Mouse (Mus musculus) monocyte, adult 5-6 weeks (primary cell): ENCODE measurements around the gene Cux2. TPM values are rescaled to one million over a fixed set of nuclear protein-coding genes. Genes with fewer than 3 reads are reported as not detected.
A peak's percentile ranks its signal among the peaks of the same experiment; 100 is the strongest.

Experiments used
- ATAC-seq: fragments of 153-309, 156-312 bp; replicated peaks from 2 replicates; pipeline ENCODE4 v1.8.0; 2017; ENCODE audit warnings: mild to moderate bottlenecking; ENCODE audit not compliant: low TSS enrichment, insufficient number of reproducible peaks, severe bottlenecking, poor library complexity, low FRiP score
- total RNA-seq: library from RNA; stranded (forward); fragments of 200-1000, 200-491, 200-594 nt; gene quantifications from 3 replicates; pipeline ENCODE4 v1.2.3, GENCODE M21; 2017

Cux2 gene
- not detected in 3 replicates for total RNA-seq

DNA sequence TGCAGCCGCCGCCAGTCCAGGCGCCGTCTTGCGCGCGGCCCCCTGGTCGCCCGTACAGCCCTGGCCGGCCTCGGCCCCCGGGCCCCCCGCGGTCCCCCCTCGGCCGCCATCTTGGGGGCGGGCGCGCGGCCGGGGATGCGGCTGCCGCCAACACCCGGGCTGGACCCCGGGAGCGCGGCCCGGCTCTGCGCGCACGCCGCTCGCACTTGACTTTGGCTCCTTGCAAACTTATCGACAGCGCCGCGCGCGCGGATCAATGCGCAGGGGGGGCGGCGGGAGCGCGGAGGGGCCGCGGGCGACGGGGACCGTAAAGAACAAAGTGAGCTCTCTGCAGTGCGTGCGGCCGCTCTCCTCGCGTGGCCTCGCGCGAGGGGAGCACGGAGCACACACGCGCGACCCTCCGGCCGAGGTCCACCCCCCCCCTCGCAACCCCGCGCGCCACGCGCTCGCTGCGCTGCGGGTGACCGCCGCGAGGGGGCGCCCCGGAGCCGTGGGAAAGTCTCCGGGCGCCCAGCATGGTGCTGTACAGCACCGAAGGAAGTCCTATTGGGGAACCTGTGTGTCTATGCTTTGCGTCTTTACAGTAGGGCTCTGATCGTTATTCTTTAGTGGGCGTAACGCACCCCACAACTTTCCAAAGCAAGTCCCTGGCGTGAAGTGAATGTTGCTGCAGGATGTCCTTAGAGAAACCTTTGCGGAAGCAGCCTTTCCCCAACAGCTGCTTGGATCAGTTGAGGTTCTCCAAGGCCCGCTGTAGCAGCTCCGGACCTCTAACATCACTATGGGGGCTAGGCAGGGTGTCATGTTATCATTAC, at the start of gene Cux2:
TSS of gene Cux2 (minus strand) at position 86 of the 815 bp plus-strand sequence.
- 0 out of 2 replicates have a peak, but pooled peaks have one; percentile 20 for ATAC-seq

DNA sequence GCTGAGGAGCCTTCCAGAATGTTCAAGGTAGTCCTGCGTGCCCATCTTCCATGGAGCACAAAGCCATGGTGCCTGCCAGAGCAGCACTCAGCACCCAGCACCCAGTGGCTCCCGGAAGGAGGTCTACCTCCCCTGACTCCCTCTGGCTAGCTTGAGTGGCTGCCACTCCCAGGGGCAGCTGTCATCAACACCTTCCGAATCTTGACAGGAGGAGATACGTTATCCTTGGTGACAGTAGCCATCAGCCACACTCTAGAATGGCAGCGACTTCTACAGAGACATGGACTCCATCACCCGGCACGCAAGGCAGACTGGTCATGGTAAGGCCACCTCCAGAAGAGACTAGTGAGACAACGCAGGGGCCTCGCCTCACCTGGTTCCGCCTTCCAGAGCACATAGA, 44.5 kb upstream of the Cux2 start:
- ATAC-seq = no peak

DNA sequence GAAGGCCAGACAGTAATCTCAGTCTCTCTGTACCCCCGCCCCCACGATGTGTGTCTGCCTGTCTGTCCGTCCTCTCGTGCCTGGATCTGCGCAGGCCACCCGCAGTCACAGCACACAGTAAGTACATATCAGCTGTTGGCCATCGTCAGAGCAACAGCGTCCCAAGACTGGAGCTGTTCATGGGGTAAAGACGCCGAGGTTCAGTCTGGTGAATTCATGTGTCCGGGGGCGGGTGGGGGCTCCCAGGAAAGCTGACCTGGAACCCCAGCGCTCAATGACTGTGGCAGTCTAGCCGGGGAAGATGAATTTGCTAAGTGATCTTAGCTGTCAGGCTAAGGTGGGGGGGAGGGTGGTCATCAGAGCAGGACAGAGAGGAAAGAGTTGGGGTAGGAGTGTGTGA, 43.8 kb upstream of the Cux2 start:
- ATAC-seq = no peak

DNA sequence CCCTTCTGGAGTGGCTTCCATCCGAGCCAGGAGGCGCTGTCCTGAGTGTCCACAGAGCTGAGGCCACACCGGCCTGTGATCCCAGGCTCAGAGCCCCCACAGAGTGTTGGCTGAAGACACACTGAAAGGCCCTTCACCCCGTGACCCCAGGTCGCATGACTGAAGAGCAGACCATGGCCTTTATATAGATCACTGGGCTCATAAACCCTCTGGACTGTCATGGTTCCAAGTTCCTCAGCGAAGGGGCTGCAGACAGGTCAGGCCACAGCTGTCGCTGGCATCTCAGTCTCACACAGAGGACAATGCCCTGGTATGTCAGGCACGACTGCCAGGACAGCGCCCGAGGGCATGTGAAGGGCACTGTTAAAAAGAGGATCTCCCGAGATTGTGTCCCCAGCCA, 42.9 kb upstream of the Cux2 start:
- ATAC-seq = no peak

DNA sequence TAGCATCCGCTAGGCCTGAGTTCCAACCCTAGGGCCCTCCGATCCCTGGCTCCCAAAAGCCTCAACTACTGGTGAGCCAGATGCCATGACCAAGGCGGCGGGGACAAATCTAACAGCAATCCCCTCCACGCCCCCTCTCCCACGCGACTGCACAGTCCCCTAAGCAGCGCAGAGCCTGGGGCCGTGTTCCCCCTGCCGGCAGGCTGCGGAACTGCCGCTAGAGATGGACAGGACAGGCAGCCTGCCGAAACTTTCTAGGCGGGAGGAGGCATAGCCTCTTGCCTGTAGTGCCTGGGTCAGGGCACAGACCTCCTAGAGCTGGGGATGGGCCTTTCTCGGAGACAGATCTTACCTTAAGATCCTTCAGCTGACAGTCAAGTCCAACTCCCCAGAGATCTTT, 41.2 kb upstream of the Cux2 start:
- peak; percentile 81 for ATAC-seq

DNA sequence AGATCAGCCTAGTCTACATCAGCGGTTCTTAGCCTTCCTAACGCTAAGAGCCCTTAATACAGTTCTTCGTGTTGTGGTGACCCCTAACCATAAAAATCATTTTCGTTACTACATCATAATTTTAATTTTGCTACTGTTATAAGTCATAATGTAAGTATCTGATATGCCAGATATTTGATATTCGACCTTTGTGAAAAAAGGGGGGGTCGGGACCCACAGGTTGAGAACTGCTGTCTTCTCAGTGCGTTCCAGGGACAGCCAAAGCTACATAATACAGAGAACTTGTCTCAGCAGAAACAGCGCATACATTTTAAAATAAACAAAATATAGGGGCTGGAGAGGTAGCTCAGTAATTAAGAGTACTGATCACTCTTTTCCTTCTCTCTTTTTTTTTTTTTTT, 39.8 kb upstream of the Cux2 start:
- ATAC-seq = no peak

DNA sequence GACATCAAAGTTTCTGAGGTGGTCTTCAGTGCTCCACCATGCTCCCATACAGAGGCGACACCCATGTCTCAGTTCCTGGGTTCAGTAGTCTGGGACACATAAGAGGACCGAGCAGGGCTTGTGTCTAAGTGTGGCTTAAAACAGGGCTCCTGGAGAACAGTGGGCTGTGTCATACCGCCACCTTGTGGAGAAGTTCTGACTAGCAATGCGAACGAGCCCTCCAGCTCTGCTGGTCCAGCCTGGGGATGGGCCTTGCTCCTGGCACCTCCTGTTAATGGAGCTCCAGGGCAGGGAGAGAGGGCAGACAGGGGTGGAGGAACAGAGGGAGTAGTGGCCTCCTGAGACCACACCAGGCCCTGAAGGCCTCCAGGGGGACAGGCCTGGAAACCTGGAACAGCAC, 39.0 kb upstream of the Cux2 start:
- ATAC-seq = peak; percentile 81

DNA sequence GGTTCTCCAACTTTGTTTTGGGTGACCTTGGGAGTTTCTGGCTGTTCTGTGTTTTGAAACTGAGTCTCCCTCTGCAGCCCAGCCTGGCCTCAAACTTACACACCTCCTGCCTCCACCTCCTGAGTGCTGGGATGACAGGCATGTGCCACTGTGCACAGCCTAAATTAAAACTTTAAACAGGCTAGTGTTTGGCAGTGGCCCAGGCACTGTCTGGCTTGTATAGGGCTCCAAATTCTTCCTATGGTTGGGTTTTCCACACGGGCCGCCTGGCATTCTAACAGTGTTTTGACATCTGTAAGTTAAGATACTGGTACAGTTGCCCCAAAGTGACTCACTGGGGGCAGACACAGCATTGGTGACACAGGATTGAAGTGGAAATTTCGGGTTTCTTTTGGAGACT, 36.2 kb upstream of the Cux2 start:
- ATAC-seq = no peak

DNA sequence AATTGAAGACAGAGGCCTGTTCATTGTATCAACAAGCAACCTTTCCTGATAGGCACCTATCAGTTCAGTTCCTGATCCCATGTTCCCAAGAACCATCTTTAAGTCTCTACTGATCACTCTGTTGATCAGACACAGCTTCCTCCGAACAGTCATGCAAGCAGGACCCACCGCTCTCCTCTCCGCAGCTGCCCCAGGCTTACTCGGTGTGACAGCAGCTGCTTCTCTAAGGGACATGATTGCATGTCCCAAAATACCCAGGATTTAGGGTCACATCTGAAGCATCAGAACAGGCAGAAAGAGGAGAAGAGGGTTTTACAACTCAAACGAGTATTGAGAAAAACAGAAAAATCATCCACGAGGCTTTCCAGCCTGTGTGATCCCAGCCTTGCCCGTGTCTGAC, 35.4 kb upstream of the Cux2 start:
- ATAC-seq = no peak

DNA sequence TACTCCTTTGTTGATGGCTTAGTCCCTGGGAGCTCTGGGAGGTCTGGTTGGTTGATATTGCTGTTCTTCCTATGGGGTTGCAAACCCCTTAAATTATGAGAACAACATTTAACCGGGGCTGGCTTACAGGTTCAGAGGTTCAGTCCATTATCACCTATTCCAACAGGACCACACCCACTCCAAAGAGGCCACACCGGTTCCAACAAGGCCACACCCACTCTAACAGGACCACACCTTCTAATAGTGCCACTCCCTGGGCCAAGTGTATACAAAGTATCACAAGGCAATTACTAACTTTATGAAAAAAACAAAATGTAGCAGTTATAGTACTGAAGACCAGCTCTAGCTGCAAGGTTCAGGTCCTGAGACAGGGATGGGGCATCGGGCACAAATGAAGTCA, 34.6 kb upstream of the Cux2 start:
- ATAC-seq = no peak

DNA sequence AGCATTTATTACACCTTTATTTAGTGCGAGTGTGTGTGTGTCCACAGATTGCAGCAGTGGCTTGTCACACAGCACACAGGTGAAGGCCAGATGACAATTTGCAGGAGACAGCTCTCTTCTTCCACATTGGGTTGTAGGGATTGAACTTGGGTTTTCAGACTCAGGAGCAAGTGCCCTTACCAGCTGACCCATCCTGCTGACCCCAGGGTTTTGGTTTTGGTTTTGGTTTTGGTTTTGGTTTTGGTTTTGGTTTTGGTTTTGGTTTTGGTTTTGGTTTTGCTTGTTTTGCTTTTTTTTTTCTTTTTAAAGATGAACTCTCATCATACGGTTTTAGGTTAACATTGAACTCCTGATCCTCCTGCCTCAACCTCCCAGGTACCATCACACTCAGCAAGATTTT, 33.4 kb upstream of the Cux2 start:
- no peak for ATAC-seq

DNA sequence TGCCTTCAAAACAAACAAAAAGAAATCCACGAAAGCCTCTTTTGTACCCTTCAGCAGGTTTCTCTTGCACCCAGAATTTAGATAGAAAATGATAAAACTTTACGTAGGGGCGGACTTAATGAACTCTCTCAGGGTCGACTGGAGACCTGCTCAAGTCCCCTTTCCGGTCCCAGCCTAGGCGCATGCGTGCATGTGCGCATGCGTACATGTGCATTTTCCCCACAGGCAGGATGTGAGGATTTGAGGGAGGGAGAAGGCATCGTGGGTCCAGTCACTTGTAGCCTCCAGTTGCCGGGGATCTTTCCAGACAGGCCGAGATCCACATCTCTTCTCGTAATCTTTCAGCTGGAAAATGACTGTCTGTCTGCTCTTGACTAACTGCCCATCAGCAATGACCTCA, 31.6 kb upstream of the Cux2 start:
- ATAC-seq = no peak

DNA sequence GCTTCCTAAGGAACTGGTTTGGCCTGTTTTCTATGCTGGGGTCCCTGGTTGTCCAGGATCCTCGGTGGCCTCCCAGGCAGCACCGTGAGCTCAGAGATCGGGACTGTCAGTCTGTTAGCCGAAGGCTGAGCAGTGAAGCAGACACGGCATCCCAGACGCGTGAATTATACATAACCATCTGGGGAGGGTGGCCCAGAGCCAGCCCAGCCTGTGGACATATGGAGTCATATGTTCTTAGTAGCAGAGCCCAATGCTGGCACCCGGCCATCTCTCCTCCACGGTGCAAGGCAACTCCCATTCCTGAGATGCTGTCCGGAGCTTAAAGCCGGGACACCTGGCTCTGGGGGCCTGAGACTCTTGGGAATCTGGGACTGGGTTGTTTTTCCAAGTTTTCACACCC, 31.0 kb upstream of the Cux2 start:
- no peak for ATAC-seq

DNA sequence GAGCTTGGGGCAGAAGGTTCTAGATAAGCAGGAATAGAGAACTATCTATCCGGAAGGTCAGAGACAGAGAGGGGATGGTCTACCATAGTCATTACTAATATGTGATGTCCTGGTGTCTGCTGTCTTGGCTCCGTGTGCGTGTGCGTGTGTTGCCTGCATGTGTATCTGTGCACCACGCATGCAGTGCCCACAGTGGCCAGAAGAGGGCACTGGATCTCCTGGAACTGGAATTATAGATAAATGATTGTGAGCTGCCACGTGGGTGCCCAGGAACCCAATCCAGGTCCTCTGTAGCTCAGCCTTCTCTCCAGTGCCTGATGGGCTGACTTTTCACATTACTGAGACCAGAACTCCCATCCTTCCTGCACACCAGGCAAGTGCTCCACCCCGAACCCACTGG, 29.9 kb upstream of the Cux2 start:
- no peak for ATAC-seq

DNA sequence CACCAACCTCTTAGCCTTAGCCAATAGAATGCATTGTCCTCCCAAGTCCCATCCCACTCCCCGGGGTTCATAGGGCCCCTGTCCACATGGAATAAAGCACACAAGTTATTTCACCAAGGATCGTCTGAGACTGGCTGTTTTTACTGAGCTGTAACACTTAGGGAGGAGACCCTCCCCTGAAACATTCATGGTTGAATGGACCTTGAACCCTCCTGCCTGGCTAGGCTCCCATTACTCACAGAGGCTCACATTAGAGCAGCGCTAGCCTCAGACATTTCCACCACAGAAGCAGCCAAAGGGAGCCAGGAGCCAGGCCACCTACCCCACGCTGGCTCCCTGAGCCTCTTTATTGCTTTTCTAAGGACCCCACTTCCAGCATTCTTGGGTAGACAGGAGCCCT, 27.3 kb upstream of the Cux2 start:
- ATAC-seq = no peak

DNA sequence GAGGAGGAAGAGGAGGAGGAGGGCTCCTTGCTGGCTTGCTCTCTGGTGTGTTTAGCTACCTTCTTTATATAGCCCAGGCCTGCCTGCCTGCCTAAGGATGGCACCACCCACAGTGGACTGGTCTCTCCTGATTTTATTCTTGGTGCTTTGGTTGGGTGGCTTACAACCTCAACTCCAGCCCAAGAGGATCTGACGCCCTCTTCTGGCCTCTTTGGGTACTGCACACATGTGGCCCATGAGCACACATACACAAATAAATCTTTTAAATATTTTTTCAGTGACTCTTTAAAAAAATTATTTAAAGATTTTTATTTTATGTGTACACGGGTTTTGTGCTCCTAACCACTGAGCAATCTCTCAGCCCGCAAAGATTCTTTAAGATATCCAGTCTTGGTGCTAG, 25.8 kb upstream of the Cux2 start:
- no peak for ATAC-seq

DNA sequence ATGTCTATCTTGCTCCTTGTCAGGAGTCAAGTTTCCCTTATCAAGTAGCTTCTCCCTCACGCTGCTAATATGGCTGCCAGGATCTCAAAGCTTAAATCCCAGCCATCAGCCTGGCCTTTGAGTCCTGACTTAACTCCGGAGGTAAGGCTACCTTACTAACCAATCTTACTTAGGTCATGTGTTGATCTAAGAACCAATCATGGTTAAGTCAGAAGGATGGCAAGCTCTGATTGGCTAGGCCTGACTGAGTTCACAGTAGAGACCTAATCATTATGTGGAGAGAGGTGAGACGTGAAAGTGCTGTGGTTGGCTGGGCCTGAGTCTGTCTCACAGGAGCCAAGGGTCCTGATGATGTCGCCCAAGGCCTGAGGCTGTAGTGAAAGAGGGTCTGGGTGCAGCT, 22.1 kb upstream of the Cux2 start:
- ATAC-seq = no peak

DNA sequence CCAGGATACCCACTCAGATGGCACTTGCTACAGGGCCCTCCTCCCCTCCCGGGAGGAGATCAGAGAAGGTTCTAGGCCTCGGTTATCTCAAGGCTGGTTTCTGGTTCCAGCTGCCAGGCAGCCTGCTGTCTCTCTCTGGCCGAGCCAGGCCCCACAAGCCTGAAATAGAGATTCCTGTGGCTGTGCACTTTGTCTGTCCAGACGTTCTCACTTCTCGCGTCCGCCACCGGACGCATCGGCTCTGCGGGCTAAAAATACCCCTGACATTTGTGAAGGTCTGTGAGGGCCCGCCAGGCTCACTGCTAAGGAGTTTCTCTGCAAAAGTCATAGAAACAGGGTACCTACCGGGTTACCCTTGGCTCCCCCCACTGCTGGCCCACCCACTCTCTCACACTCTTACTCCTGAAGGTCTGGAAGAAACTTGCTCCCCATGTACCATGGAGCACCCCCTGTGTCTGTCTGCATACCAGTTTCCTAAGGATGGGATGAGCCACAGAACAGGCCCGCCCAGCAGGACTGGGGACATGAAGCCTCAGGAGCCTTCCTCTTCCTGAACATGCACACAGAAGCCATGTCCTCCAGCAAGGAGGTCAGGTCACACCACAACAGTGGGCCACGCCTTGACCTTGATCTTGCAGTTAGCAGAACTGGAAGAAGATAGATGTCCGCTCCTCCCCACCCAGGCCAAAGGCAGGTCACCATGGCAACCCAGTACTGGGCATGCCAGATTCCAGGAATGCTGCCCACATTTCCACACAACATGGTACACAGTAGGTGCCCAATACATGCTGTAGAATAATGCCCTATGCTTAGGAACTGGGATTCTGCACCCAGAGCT, 21.3 kb upstream of the Cux2 start:
- no peak for ATAC-seq

DNA sequence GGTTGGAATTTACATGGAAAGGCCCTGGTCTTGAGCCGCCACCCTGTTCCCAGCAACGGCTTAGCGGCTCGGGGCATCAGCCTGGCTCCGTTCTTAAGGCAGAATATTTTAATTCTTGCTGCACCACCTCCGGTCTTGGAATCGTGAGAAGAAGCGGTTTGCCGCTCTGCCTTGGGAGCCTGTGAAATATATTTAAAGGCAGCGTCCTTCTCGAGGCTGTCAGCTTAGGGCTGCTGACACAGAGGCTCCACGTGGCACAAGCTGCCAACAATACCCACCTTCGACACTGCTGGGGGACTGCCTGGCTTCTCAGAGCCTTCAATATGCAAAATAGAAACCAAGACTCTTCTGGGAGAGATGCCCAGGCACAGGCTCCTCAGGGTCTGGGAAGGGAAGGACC, 18.7 kb upstream of the Cux2 start:
- ATAC-seq = no peak
